Mouse (Mus musculus) left cerebral cortex, adult 11 months (tissue): ENCODE measurements at regions not wholly inside any gene's neighbourhood (a gene's known extent, or its start where the extent isn't known, plus 50 kb on each side); places are given as distances from the start of the nearest gene placed in this dataset.

Experiments used
- DNase-seq: peaks from one replicate; pipeline ENCODE4 v3.0.0; 2022; ENCODE audit warnings: low spot score

GRCm38 (mm10) chr5:120251697-120252401 is 135.6 kb downstream of the Rbm19 start:
- DNase-seq = no peak

GRCm38 (mm10) chr5:120252551-120252950 is 136.3 kb downstream of the Rbm19 start:
- no peak for DNase-seq

- DNase-seq = no peak
Observed at GRCm38 (mm10) chr5:120262715-120263273, 146.5 kb downstream of the Rbm19 start.

- DNase-seq = no peak
Observed at GRCm38 (mm10) chr5:120269416-120269860, 153.2 kb downstream of the Rbm19 start.

GRCm38 (mm10) chr5:120270887-120271616 is 154.8 kb downstream of the Rbm19 start:
- no peak for DNase-seq

GRCm38 (mm10) chr5:120276229-120276628 is 155.3 kb upstream of the Lhx5 start:
- no peak for DNase-seq

GRCm38 (mm10) chr5:120280321-120280720 is 151.2 kb upstream of the Lhx5 start:
- no peak for DNase-seq

- no peak for DNase-seq
Observed at GRCm38 (mm10) chr5:120280991-120281602, 150.4 kb upstream of the Lhx5 start.

- DNase-seq = no peak
Observed at GRCm38 (mm10) chr5:120281840-120282565, 149.5 kb upstream of the Lhx5 start.

GRCm38 (mm10) chr5:120284625-120285024 is 146.9 kb upstream of the Lhx5 start:
- DNase-seq = no peak

- DNase-seq = no peak
Observed at GRCm38 (mm10) chr5:120285036-120285435, 146.5 kb upstream of the Lhx5 start.

- DNase-seq = no peak
Observed at GRCm38 (mm10) chr5:120286787-120287186, 144.7 kb upstream of the Lhx5 start.

- no peak for DNase-seq
Observed at GRCm38 (mm10) chr5:120288036-120288684, 143.3 kb upstream of the Lhx5 start.

GRCm38 (mm10) chr5:120294526-120295078 is 136.9 kb upstream of the Lhx5 start:
- DNase-seq = no peak

- DNase-seq = no peak
Observed at GRCm38 (mm10) chr5:120297190-120297589, 134.3 kb upstream of the Lhx5 start.

GRCm38 (mm10) chr5:120297665-120298282 is 133.7 kb upstream of the Lhx5 start:
- DNase-seq = no peak

- DNase-seq = no peak
Observed at GRCm38 (mm10) chr5:120301672-120302071, 129.8 kb upstream of the Lhx5 start.

- DNase-seq = no peak
Observed at GRCm38 (mm10) chr5:120302307-120302706, 129.2 kb upstream of the Lhx5 start.

GRCm38 (mm10) chr5:120304295-120304701 is 127.2 kb upstream of the Lhx5 start:
- DNase-seq = no peak

GRCm38 (mm10) chr5:120312299-120312698 is 119.2 kb upstream of the Lhx5 start:
- no peak for DNase-seq

GRCm38 (mm10) chr5:120313984-120314383 is 117.5 kb upstream of the Lhx5 start:
- no peak for DNase-seq
